Mouse (Mus musculus): ENCODE data around the gene Desi1. TPM values are rescaled to one million over a fixed set of nuclear protein-coding genes. Genes with fewer than 3 reads are reported as not detected.

The Desi1 gene
- polyA plus RNA-seq, 1 experiment from 2014 or later, result 50.6 TPM

DNA sequence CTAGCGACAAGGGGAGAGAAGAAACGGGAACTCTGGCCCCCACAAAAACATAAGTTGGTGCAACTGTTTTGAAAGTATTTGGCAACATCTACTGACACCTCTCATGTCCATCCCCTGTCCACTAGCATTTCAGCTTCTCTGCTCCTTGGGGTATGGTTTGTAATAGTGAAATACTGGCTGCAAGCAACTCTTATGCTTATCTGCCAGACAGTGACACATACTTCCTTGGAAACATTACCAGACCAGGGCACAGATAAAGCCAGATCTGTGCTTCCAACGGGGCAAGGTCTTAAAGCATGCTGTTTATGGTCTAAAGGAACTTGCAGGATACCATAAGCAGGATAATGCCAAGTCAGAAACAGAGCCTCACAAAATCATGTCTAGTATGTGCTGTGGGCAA, 74.8 kb downstream of the Desi1 start:
- no peak overlapping the region for H3K27ac ChIP-seq
- 92% methylated on average over 3 of the region's 3 CpGs for WGBS
- peaks cover 11% of the 10 kb centered on the region for H3K36me3 ChIP-seq (replicated peaks)
- peaks cover 7% of the 10 kb centered on the region for H3K4me1 ChIP-seq
- no peak overlapping the region for H3K4me2 ChIP-seq
- H3K9me3 ChIP-seq, result no peaks in the 10 kb centered on the region
- no peak for ATAC-seq (replicated peaks)
- peak overlapping the region; percentile 11; the same call in 1 of the 2 replicates for H3K9ac ChIP-seq
- H3K27me3 ChIP-seq (replicated peaks), result no peaks in the 10 kb centered on the region
- no peak overlapping the region for H3K4me3 ChIP-seq

- H3K27me3 ChIP-seq (replicated peaks), result no peaks in the 10 kb centered on the region
- peaks cover 7% of the 10 kb centered on the region for H3K4me1 ChIP-seq
- H3K4me2 ChIP-seq, result no peak overlapping the region
- H3K9ac ChIP-seq, result no peak overlapping the region
- no peak overlapping the region for H3K4me3 ChIP-seq
- ATAC-seq (replicated peaks), result no peak
- no peak overlapping the region for H3K27ac ChIP-seq
- no peaks in the 10 kb centered on the region for H3K9me3 ChIP-seq
- WGBS, result 88% methylated on average over 11 of the region's 11 CpGs
- H3K36me3 ChIP-seq (replicated peaks), result peaks cover 11% of the 10 kb centered on the region
Measured at GRCm38 (mm10) chr15:81957598-81957997, 76.1 kb downstream of the Desi1 start.

DNA sequence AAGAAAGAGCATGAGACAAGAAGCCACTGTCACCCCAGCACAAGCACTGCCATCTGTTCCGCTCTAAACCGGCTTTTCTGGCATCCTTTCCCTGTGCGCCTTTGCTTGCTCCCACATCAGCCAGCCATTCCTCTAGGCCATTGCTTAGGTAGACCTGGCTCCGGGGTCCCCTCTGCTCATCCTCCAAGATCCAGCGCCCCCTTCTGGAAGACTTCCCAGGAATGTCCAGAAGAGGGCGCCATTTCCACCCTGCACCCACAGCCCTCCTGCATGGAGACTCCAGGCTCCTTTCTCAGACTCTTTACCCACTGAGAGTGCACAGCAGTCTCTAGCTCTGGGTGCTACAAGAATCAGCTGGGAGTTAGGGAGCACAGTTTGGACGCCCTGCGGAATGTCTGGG, 77.2 kb downstream of the Desi1 start:
- Histone ChIP-seq H3K9me3 (no peaks in the 10 kb centered on the region), H3K4me3 (no peak overlapping the region), H3K4me2 (no peak overlapping the region), H3K27ac (no peak overlapping the region), H3K9ac (no peak overlapping the region), H3K4me1 (peaks cover 7% of the 10 kb centered on the region), H3K36me3 (replicated peaks) (peaks cover 13% of the 10 kb centered on the region), H3K27me3 (replicated peaks) (no peaks in the 10 kb centered on the region)
- ATAC-seq (replicated peaks), result no peak
- 55% methylated on average over 8 of the region's 8 CpGs for WGBS

- Histone ChIP-seq H3K4me2 (no peak overlapping the region), H3K27ac (no peak overlapping the region), H3K36me3 (replicated peaks) (peaks cover 23% of the 10 kb centered on the region), H3K27me3 (replicated peaks) (no peaks in the 10 kb centered on the region), H3K4me3 (no peak overlapping the region), H3K4me1 (peaks cover 7% of the 10 kb centered on the region), H3K9ac (no peak overlapping the region), H3K9me3 (no peaks in the 10 kb centered on the region)
- no peak for ATAC-seq (replicated peaks)
- WGBS, result 93% methylated on average over 15 of the region's 15 CpGs
Measured at GRCm38 (mm10) chr15:81955414-81955813, 78.2 kb downstream of the Desi1 start.

DNA sequence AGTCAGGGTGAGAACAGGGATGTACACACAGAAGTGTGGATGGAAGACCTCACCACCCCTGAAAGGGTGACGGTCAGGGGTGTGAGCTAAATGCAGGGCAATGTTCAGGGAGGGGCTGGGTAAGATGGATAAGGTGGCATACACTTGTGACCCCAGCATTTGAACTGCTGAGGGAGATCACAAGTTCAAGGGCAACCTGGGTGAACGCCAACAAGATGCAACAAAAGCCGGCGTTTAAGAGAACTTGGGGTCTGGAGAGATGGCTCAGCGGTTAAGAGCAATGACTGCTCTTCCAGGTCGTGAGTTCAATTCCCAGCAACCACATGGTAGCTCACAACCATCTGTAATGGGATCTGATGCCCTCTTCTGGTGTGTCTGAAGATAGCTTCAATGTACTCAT, 78.9 kb downstream of the Desi1 start:
- Histone ChIP-seq H3K27me3 (replicated peaks) (no peaks in the 10 kb centered on the region), H3K9me3 (no peaks in the 10 kb centered on the region), H3K9ac (no peak overlapping the region), H3K36me3 (replicated peaks) (peaks cover 29% of the 10 kb centered on the region), H3K27ac (no peak overlapping the region), H3K4me3 (no peak overlapping the region), H3K4me2 (no peak overlapping the region), H3K4me1 (peaks cover 3% of the 10 kb centered on the region)
- no peak for ATAC-seq (replicated peaks)
- 93% methylated on average over 6 of the region's 6 CpGs for WGBS

GRCm38 (mm10) chr15:81954151-81954583, 79.5 kb downstream of the Desi1 start:
- H3K9me3 ChIP-seq, result no peaks in the 10 kb centered on the region
- H3K4me3 ChIP-seq, result no peak overlapping the region
- no peaks in the 10 kb centered on the region; the same call in 1 of the 2 replicates for H3K4me1 ChIP-seq
- no peak overlapping the region for H3K27ac ChIP-seq
- H3K4me2 ChIP-seq, result no peak overlapping the region
- 97% methylated on average over 9 of the region's 9 CpGs for WGBS
- H3K36me3 ChIP-seq (replicated peaks), result peaks cover 32% of the 10 kb centered on the region
- ATAC-seq (replicated peaks), result no peak
- no peak overlapping the region for H3K9ac ChIP-seq
- H3K27me3 ChIP-seq (replicated peaks), result no peaks in the 10 kb centered on the region

- no peaks in the 10 kb centered on the region for H3K27me3 ChIP-seq (replicated peaks)
- 93% methylated on average over 4 of the region's 4 CpGs for WGBS
- no peak overlapping the region for H3K9ac ChIP-seq
- ATAC-seq (replicated peaks), result no peak
- no peak overlapping the region for H3K4me2 ChIP-seq
- no peak overlapping the region for H3K4me3 ChIP-seq
- no peaks in the 10 kb centered on the region for H3K4me1 ChIP-seq
- H3K36me3 ChIP-seq (replicated peaks), result peaks cover 34% of the 10 kb centered on the region
- no peak overlapping the region for H3K27ac ChIP-seq
- no peaks in the 10 kb centered on the region for H3K9me3 ChIP-seq
Measured at GRCm38 (mm10) chr15:81952310-81952709, 81.4 kb downstream of the Desi1 start.

- no peaks in the 10 kb centered on the region for H3K9me3 ChIP-seq
- no peak overlapping the region for H3K4me2 ChIP-seq
- no peak for ATAC-seq (replicated peaks)
- no peaks in the 10 kb centered on the region for H3K4me1 ChIP-seq
- H3K9ac ChIP-seq, result no peak overlapping the region
- H3K27me3 ChIP-seq (replicated peaks), result no peaks in the 10 kb centered on the region
- 92% methylated on average over 9 of the region's 9 CpGs for WGBS
- no peak overlapping the region for H3K27ac ChIP-seq
- H3K4me3 ChIP-seq, result no peak overlapping the region
- peaks cover 42% of the 10 kb centered on the region for H3K36me3 ChIP-seq (replicated peaks)
Measured at GRCm38 (mm10) chr15:81951159-81951558, 82.5 kb downstream of the Desi1 start.

GRCm38 (mm10) chr15:81950716-81951115, 82.9 kb downstream of the Desi1 start:
- Histone ChIP-seq H3K4me2 (no peak overlapping the region), H3K4me1 (no peaks in the 10 kb centered on the region), H3K9ac (no peak overlapping the region), H3K27ac (no peak overlapping the region), H3K4me3 (no peak overlapping the region), H3K9me3 (no peaks in the 10 kb centered on the region), H3K27me3 (replicated peaks) (no peaks in the 10 kb centered on the region), H3K36me3 (replicated peaks) (peaks cover 42% of the 10 kb centered on the region)
- 87% methylated on average over 5 of the region's 5 CpGs for WGBS
- ATAC-seq (replicated peaks), result no peak

DNA sequence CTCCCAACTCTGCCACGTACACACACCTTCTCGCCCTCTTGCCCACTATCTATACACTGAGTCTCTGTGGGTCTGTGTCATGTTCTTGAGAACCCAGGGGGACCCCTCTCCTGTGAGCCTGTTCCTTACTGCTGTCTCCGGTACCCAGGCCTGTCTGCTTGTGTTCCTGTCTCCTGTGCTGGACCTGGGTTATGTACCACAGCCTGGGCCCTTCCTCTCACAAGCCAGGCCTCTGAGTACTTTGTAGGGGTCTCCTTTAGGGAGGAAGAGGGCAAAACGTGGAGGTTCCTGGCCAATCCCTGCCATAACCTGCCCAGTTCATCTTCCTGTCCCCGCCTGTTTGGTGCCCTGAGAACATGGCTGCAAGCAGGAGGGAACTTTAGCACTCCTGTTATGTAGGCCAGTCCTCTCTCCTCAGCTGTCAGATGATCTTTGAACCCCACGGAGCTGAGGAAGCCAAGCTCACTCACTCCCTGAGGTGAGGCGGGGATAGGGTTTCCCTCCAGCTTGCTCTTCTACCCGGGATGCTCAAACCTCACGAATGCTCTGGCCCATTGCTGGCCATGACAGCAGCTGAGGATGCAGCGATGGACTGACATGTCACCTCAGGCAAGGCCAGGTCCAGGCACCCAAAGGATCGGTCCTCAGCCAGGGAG, 84.1 kb downstream of the Desi1 start:
- ATAC-seq (replicated peaks), result no peak
- Histone ChIP-seq H3K9ac (no peak overlapping the region), H3K9me3 (no peaks in the 10 kb centered on the region), H3K4me3 (no peak overlapping the region), H3K27me3 (replicated peaks) (no peaks in the 10 kb centered on the region), H3K4me1 (no peaks in the 10 kb centered on the region), H3K27ac (no peak overlapping the region), H3K4me2 (no peak overlapping the region), H3K36me3 (replicated peaks) (peaks cover 32% of the 10 kb centered on the region; the same call in 1 of the 2 replicates)
- WGBS, result 74% methylated on average over 11 of the region's 11 CpGs

DNA sequence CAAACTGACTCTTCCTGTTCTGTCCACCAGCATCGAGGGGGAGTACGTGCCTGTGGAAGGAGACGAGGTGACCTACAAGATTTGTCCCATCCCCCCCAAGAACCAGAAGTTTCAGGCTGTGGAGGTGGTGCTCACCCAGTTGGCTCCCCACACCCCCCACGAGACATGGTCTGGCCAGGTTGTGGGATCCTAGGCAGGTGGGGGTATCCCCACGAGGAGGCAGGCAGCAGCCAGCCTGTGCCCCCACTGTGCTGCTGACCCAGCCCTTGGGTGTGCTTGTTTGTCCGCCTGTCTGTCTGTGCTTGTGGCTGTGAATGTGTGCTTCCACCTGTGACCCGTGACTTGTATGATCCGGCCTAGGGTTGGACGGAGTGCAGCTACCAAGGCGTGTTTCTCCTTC, 84.6 kb downstream of the Desi1 start:
- ATAC-seq (replicated peaks), result no peak
- Histone ChIP-seq H3K9me3 (no peaks in the 10 kb centered on the region), H3K4me3 (no peak overlapping the region), H3K27ac (no peak overlapping the region), H3K9ac (no peak overlapping the region), H3K36me3 (replicated peaks) (peaks cover 30% of the 10 kb centered on the region; the same call in 1 of the 2 replicates), H3K4me1 (no peaks in the 10 kb centered on the region), H3K4me2 (no peak overlapping the region), H3K27me3 (replicated peaks) (no peaks in the 10 kb centered on the region)
- WGBS, result 84% methylated on average over 10 of the region's 10 CpGs

- Histone ChIP-seq H3K27ac (no peak overlapping the region), H3K4me1 (peaks cover 19% of the 10 kb centered on the region), H3K4me2 (no peak overlapping the region), H3K4me3 (no peak overlapping the region), H3K27me3 (replicated peaks) (no peaks in the 10 kb centered on the region), H3K9me3 (no peaks in the 10 kb centered on the region), H3K9ac (no peak overlapping the region), H3K36me3 (replicated peaks) (peaks cover 14% of the 10 kb centered on the region; the same call in 1 of the 2 replicates)
- no peak for ATAC-seq (replicated peaks)
- 8% methylated on average over 9 of the region's 9 CpGs for WGBS
Measured at GRCm38 (mm10) chr15:81943176-81943749, 90.4 kb downstream of the Desi1 start.
